Mouse (Mus musculus) liver, embryonic 14.5 days (tissue): ENCODE data around the gene Dusp22. TPM values are rescaled to one million over a fixed set of nuclear protein-coding genes. Genes with fewer than 3 reads are reported as not detected.

Source experiments
- ATAC-seq: fragments of 200-750 bp; cut with Nextera tagmentation; 2 replicates; pipeline ENCODE4 v1.8.0; 2017; ENCODE audit warnings: moderate number of reproducible peaks, mild to moderate bottlenecking, moderate library complexity; ENCODE audit not compliant: insufficient read depth
- DNase-seq, 3 experiments: peaks; one replicate each; pipeline ENCODE4 v3.0.0-alpha.2; 2012 to 2013; ENCODE audit warnings: low read depth in 3 of 3, low spot score in 3 of 3
- H3K27ac ChIP-seq: fragments of 300-500 bp; sonication (generic); 2 replicates; pipeline ENCODE4 v1.5.1; 2014; ENCODE audit warnings: moderate library complexity, mild to moderate bottlenecking, control low read depth, inconsistent platforms
- H3K27me3 ChIP-seq: fragments of 300-500 bp; sonication (generic); 2 replicates; pipeline ENCODE4 v1.6.1; 2014; ENCODE audit warnings: mild to moderate bottlenecking, low read length, moderate library complexity; ENCODE audit not compliant: control insufficient read depth, insufficient read depth
- H3K36me3 ChIP-seq: fragments of 300-500 bp; sonication (generic); replicated peaks from 2 replicates; pipeline ENCODE4 v1.6.1; 2014; ENCODE audit warnings: low read depth; ENCODE audit not compliant: control insufficient read depth, insufficient read depth
- H3K4me1 ChIP-seq, 2 experiments: fragments of 200-500 bp in 1 of 2; fragments of 300-500 bp in 1 of 2; sonication (generic) in 1 of 2; replicated peaks; 2 replicates each; pipeline ENCODE4 v1.6.1; 2012 to 2014; ENCODE audit warnings: antibody characterized with exemption in 1 of 2, inconsistent platforms in 1 of 2, low read length in 1 of 2; ENCODE audit not compliant: control insufficient read depth in 2 of 2, insufficient read depth in 2 of 2
- H3K4me2 ChIP-seq: fragments of 300-500 bp; sonication (generic); 2 replicates; pipeline ENCODE4 v1.6.1; 2014; ENCODE audit warnings: low read depth, mild to moderate bottlenecking, control low read depth, moderate library complexity
- H3K4me3 ChIP-seq, 2 experiments: fragments of 200-500 bp in 1 of 2; fragments of 300-500 bp in 1 of 2; sonication (generic) in 1 of 2; 2 replicates each; pipeline ENCODE4 v1.5.1; 2012 to 2014; ENCODE audit warnings: low read depth in 2 of 2, low read length in 2 of 2, mild to moderate bottlenecking in 2 of 2, control low read depth in 1 of 2, inconsistent platforms in 1 of 2, moderate library complexity in 1 of 2; ENCODE audit not compliant: insufficient read depth in 1 of 2
- H3K9ac ChIP-seq: fragments of 300-500 bp; sonication (generic); replicated peaks from 2 replicates; pipeline ENCODE4 v1.6.1; 2014; ENCODE audit warnings: mild to moderate bottlenecking, control low read depth, moderate library complexity
- H3K9me3 ChIP-seq: fragments of 300-500 bp; sonication (generic); 2 replicates; pipeline ENCODE4 v1.6.1; 2016; ENCODE audit warnings: low read length, mixed read lengths; ENCODE audit not compliant: control insufficient read depth
- CTCF ChIP-seq: IDR thresholded peaks from 2 replicates; pipeline ENCODE4 v1.5.1; 2016; ENCODE audit warnings: antibody characterized with exemption, low read depth, control low read depth
- EP300 ChIP-seq: IDR thresholded peaks from 2 replicates; pipeline ENCODE4 v1.6.1; 2016; ENCODE audit warnings: antibody characterized with exemption, low read depth
- WGBS: fragments of 180-500 bp; shearing (Covaris S2); extraction: QIAGEN DNeasy Blood & Tissue Kit; methylation state at CpG from one replicate; pipeline ENCODE4 v1.1.7; 2014; ENCODE audit not compliant: insufficient replicate concordance; 5-methylcytosine and 5-hydroxymethylcytosine counted together
- polyA plus RNA-seq, 2 experiments: library from polyadenylated mRNA; depleted of rRNA in 1 of 2; stranded (reverse) in 1 of 2; unstranded in 1 of 2; fragments of >200 nt; fragmentation: Nextera tagmentation in 1 of 2; extraction: Ambion mirVana in 1 of 2; gene quantifications; 2 replicates each; pipeline versions ENCODE4 v1.2.1 to v1.2.3; 2012 to 2014

Gene Dusp22
- polyA plus RNA-seq, 2 experiments: 3.8 to 6.1 TPM

GRCm38 (mm10) chr13:30754825-30755476, 95.2 kb downstream of the Dusp22 start:
- no peaks in the 10 kb centered on the region for H3K9me3 ChIP-seq
- no peak overlapping the region for H3K4me3 ChIP-seq
- DNase-seq: no peak
- H3K27me3 ChIP-seq: peaks cover 19% of the 10 kb centered on the region
- H3K27ac ChIP-seq: no peak overlapping the region
- TF ChIP-seq EP300 (no peak), CTCF (no peak)
- WGBS: 63% methylated on average over 10 of the region's 10 CpGs
- no peaks in the 10 kb centered on the region for H3K4me1 ChIP-seq
- H3K36me3 ChIP-seq: no peaks in the 10 kb centered on the region
- no peak for ATAC-seq
- no peak overlapping the region for H3K9ac ChIP-seq
- H3K4me2 ChIP-seq: no peak overlapping the region

GRCm38 (mm10) chr13:30755577-30755976, 95.8 kb downstream of the Dusp22 start:
- DNase-seq: no peak
- WGBS: 33% methylated on average over 3 of the region's 3 CpGs
- no peaks in the 10 kb centered on the region for H3K36me3 ChIP-seq
- no peak overlapping the region for H3K9ac ChIP-seq
- TF ChIP-seq EP300 (no peak), CTCF (no peak)
- H3K4me2 ChIP-seq: no peak overlapping the region
- H3K27ac ChIP-seq: no peak overlapping the region
- no peak for ATAC-seq
- peaks cover 14% of the 10 kb centered on the region for H3K27me3 ChIP-seq
- H3K9me3 ChIP-seq: no peaks in the 10 kb centered on the region
- no peaks in the 10 kb centered on the region for H3K4me1 ChIP-seq
- no peak overlapping the region for H3K4me3 ChIP-seq

GRCm38 (mm10) chr13:30755998-30756639, 96.3 kb downstream of the Dusp22 start:
- H3K9ac ChIP-seq: no peak overlapping the region
- no peaks in the 10 kb centered on the region for H3K36me3 ChIP-seq
- H3K27me3 ChIP-seq: peaks cover 8% of the 10 kb centered on the region
- no peak for ATAC-seq
- no peak overlapping the region for H3K4me3 ChIP-seq
- no peak for TF ChIP-seq EP300
- no peak for TF ChIP-seq CTCF
- no peaks in the 10 kb centered on the region for H3K9me3 ChIP-seq
- no peak overlapping the region for H3K4me2 ChIP-seq
- no peaks in the 10 kb centered on the region for H3K4me1 ChIP-seq
- WGBS: 51% methylated on average over 9 of the region's 9 CpGs
- no peak for DNase-seq
- no peak overlapping the region for H3K27ac ChIP-seq

- no peaks in the 10 kb centered on the region for H3K9me3 ChIP-seq
- H3K4me3 ChIP-seq: no peak overlapping the region
- no peaks in the 10 kb centered on the region for H3K36me3 ChIP-seq
- H3K4me1 ChIP-seq: no peaks in the 10 kb centered on the region
- ATAC-seq (no peak), DNase-seq (no peak)
- no peaks in the 10 kb centered on the region for H3K27me3 ChIP-seq
- no peak overlapping the region for H3K27ac ChIP-seq
- no peak overlapping the region for H3K4me2 ChIP-seq
- WGBS: 64% methylated on average over 14 of the region's 14 CpGs
- TF ChIP-seq EP300 (no peak), CTCF (no peak)
- H3K9ac ChIP-seq: no peak overlapping the region
These were observed 97.6 kb downstream of the Dusp22 start for GRCm38 (mm10) chr13:30757264-30757900.

GRCm38 (mm10) chr13:30758789-30759381, 99.1 kb downstream of the Dusp22 start:
- H3K36me3 ChIP-seq: no peaks in the 10 kb centered on the region
- no peak overlapping the region for H3K27ac ChIP-seq
- H3K9me3 ChIP-seq: no peaks in the 10 kb centered on the region
- no peak overlapping the region for H3K4me3 ChIP-seq
- TF ChIP-seq CTCF: no peak
- TF ChIP-seq EP300: no peak
- H3K4me1 ChIP-seq: no peaks in the 10 kb centered on the region
- 63% methylated on average over 11 of the region's 11 CpGs for WGBS
- no peak overlapping the region for H3K9ac ChIP-seq
- ATAC-seq: no peak
- no peaks in the 10 kb centered on the region for H3K27me3 ChIP-seq
- H3K4me2 ChIP-seq: no peak overlapping the region
- no peak for DNase-seq
